Mouse (Mus musculus) heart, postnatal 0 days (tissue): ENCODE measurements at regions not wholly inside any gene's neighbourhood (a gene's known extent, or its start where the extent isn't known, plus 50 kb on each side); places are given as distances from the start of the nearest gene placed in this dataset.

Experiments
- ATAC-seq: fragments of 200-750 bp; cut with Nextera tagmentation; 2 replicates; pipeline ENCODE4 v1.8.0; 2017; ENCODE audit warnings: low read depth, moderate number of reproducible peaks, moderate library complexity; ENCODE audit not compliant: insufficient read depth
- DNase-seq: peaks from one replicate; pipeline ENCODE4 v3.0.0-alpha.2; 2016; ENCODE audit warnings: low spot score
- H3K27ac ChIP-seq: fragments of 300-500 bp; sonication (generic); 2 replicates; pipeline ENCODE4 v1.5.1; 2014; ENCODE audit warnings: low read depth, mild to moderate bottlenecking
- H3K27me3 ChIP-seq: fragments of 300-500 bp; sonication (generic); 2 replicates; pipeline ENCODE4 v1.6.1; 2014; ENCODE audit warnings: low read length, mixed read lengths; ENCODE audit not compliant: control insufficient read depth, insufficient read depth
- H3K36me3 ChIP-seq: fragments of 300-500 bp; sonication (generic); replicated peaks from 2 replicates; pipeline ENCODE4 v1.6.1; 2014; ENCODE audit warnings: low read length, mixed read lengths; ENCODE audit not compliant: control insufficient read depth, insufficient read depth
- H3K4me1 ChIP-seq: fragments of 300-500 bp; sonication (generic); 2 replicates; pipeline ENCODE4 v1.6.1; 2014; ENCODE audit warnings: antibody characterized with exemption; ENCODE audit not compliant: control insufficient read depth, insufficient read depth
- H3K4me2 ChIP-seq: fragments of 300-500 bp; sonication (generic); 2 replicates; pipeline ENCODE4 v1.6.1; 2014; ENCODE audit warnings: low read depth, mild to moderate bottlenecking, low read length, moderate library complexity
- H3K4me3 ChIP-seq: fragments of 300-500 bp; sonication (generic); 2 replicates; pipeline ENCODE4 v1.5.1; 2014; ENCODE audit warnings: low read depth, low read length
- H3K9ac ChIP-seq: fragments of 300-500 bp; sonication (generic); replicated peaks from 2 replicates; pipeline ENCODE4 v1.6.1; 2014; ENCODE audit warnings: low read depth, low read length, mixed read lengths
- H3K9me3 ChIP-seq: fragments of 300-500 bp; sonication (generic); replicated peaks from 2 replicates; pipeline ENCODE4 v1.6.1; 2016; ENCODE audit warnings: low read length; ENCODE audit not compliant: control insufficient read depth
- CTCF ChIP-seq: IDR thresholded peaks from 2 replicates; pipeline ENCODE4 v1.5.1; 2016; ENCODE audit warnings: antibody characterized with exemption, control low read depth, low read depth
- EP300 ChIP-seq: IDR thresholded peaks from 2 replicates; pipeline ENCODE4 v1.6.1; 2016; ENCODE audit warnings: antibody characterized with exemption, low read depth
- WGBS: fragments of 180-500 bp; shearing (Covaris S2); extraction: QIAGEN DNeasy Blood & Tissue Kit; methylation state at CpG from one replicate; pipeline ENCODE4 v1.1.7; 2014; 5-methylcytosine and 5-hydroxymethylcytosine counted together

GRCm38 (mm10) chrX:14664852-14665251 is 453.9 kb downstream of the H2al1n start:
- H3K4me1 ChIP-seq = no peaks in the 10 kb centered on the region
- DNase-seq = no peak
- no peak overlapping the region for H3K27ac ChIP-seq
- WGBS = 38% methylated on average over 3 of the region's 3 CpGs
- H3K36me3 ChIP-seq = no peaks in the 10 kb centered on the region
- H3K4me2 ChIP-seq = no peak overlapping the region
- H3K9me3 ChIP-seq = no peaks in the 10 kb centered on the region
- H3K4me3 ChIP-seq = no peak overlapping the region
- H3K9ac ChIP-seq = no peak overlapping the region
- H3K27me3 ChIP-seq = no peaks in the 10 kb centered on the region
- TF ChIP-seq EP300 (no peak), CTCF (no peak)
- no peak for ATAC-seq

- Histone ChIP-seq H3K4me2 (no peak overlapping the region), H3K4me1 (no peaks in the 10 kb centered on the region), H3K27me3 (no peaks in the 10 kb centered on the region), H3K27ac (no peak overlapping the region), H3K9me3 (no peaks in the 10 kb centered on the region), H3K9ac (no peak overlapping the region), H3K36me3 (no peaks in the 10 kb centered on the region), H3K4me3 (no peak overlapping the region)
- TF ChIP-seq CTCF = no peak
- no peak for TF ChIP-seq EP300
- ATAC-seq = no peak
- DNase-seq = no peak
- 78% methylated on average over 2 of the region's 2 CpGs for WGBS
Observed at GRCm38 (mm10) chrX:14696375-14696774, 485.4 kb downstream of the H2al1n start.

- Histone ChIP-seq H3K27me3 (no peaks in the 10 kb centered on the region), H3K36me3 (no peaks in the 10 kb centered on the region), H3K27ac (no peak overlapping the region), H3K4me3 (no peak overlapping the region), H3K4me1 (no peaks in the 10 kb centered on the region), H3K9ac (no peak overlapping the region), H3K4me2 (no peak overlapping the region), H3K9me3 (no peaks in the 10 kb centered on the region)
- no peak for TF ChIP-seq EP300
- no peak for TF ChIP-seq CTCF
- ATAC-seq (no peak), DNase-seq (no peak)
Observed at GRCm38 (mm10) chrX:14738999-14739398, 528.1 kb downstream of the H2al1n start.
